Mouse (Mus musculus) skeletal muscle tissue, adult 2 months (tissue): Measurements from ENCODE around the gene Map3k14.
A peak's percentile ranks its signal among the peaks of the same experiment; 100 is the strongest.

Source experiments
- DNase-seq: peaks from one replicate; pipeline ENCODE4 v3.0.0-alpha.2; 2012; ENCODE audit warnings: low read depth, low spot score

Map3k14 gene

DNA sequence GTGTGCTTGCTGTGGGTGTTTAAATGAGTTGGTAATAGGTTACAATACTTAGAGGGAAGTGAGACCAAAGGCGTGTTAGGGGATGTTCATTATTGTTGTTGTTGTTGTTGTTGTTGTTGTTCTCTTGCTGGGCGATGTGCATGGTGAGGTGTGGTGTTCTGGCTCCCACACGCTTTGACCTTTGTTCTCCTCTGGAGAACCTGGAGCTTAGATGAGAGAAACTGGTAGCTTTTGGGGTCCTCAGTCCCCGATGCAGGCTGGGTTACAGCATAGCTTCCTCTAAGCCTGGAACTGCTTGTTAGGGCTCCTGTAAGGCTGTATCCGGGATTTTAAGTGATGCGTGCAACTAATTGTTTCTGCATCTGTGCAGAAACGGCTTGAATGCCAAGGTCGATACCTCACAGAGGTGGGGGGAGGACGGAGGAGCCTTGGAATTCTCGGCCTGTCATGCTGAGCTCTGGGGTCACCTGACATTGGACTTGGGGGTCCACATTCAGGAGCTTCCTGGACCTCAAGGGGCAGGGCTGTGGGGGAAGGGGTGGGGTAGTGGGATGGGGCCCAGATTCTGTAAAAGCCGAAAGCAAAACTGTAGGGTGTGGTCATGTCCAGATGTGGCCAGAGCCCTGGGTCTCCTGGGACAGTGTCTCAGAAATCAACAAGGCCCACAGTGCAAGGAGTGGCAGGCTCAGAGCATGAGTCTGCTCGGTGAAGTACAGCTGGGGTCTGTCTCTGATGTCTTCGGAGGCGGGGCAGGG is 91.4 kb downstream of the Map3k14 start:
- peak; percentile 60 for DNase-seq

DNA sequence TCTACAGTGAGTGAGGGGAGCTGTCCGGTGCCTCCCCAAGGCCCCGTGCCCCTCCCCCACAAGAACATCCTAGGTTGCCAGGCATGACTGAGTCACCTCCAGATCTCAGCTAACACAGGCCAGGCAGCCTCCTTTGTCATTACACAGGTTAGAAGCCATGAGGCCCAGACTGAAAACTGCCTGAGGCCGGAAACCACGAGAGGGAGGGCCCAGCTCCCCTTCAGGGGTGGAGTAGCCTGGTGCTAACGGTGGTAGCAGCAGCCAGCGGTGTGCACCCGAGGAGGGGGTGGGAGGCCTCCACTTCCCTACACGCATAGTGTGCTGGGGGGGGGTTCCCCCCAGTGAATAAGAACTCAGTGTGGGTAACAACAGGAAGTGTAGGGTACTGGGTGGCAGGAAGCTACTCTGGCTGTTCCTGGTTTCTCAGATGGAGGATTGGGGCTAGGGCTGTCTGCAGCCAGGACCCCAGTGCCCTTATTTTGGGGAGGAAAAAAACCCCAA is 92.3 kb downstream of the Map3k14 start:
- DNase-seq: peak; percentile 47

- DNase-seq: no peak
Observed at GRCm38 (mm10) chr11:103174411-103174832, 92.8 kb downstream of the Map3k14 start.

DNA sequence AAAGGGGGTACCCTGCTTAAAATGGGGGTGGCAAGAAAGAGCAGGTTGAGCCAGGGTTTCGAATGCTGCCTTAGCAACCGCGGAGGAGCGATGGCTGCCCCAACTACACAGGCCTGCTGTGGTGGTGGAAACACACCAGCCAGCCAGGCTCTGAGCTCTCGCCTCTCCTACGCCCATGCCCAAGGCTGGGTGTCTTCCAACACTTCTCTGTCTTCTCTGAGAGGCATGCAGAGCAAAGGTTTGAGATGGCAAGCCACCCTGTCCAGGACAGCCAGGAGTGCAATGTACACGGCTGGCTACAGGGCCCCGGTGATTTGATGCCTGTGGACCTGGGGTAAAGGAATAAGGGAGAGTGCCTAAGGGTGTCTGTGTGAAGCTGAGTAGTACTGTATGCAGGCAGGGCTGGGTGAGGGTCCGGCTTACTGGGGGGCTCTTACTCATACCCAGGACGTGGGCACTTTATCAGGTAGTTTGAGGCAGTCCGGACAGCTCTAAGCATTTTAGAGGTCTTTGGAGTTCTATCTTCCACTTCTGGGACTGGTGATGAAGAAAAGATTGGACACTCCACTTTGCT is 93.4 kb downstream of the Map3k14 start:
- DNase-seq: no peak

DNA sequence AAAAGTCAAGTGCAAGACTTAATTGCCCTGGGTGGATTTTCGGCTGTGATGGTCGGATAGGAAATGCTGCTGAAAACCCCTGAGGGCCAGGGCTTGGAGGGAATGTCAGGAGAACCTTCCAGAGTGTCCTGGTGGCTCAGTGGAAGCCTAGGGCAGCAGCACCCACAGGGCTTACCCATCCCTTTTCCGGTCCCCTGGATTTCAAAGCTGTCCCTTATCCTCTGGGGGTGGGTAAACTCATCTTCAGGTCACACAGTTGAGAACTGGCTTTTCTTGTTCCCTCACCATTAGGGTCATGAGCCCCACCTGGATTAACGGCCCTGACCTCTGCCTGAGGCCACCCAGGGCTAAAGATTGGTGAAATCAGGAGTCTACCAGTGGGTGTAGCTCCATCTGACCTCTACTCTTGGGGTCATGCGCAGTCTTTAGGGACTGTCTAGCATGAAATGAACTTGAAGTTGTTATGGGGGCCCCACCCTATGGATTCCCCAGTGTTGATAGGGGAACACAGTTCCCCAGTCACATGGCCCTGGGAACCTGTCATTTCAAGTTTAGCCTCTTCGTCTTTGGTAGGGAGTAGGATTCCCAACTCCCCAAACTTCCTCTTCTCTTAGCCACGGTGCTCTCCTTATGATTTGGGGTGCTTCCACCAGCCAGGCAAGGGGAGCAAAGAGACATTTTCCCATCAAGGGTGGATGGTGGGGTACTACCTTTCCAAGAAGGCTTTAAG is 94.1 kb downstream of the Map3k14 start:
- DNase-seq: no peak

GRCm38 (mm10) chr11:103172392-103173040 is 94.8 kb downstream of the Map3k14 start:
- no peak for DNase-seq

DNA sequence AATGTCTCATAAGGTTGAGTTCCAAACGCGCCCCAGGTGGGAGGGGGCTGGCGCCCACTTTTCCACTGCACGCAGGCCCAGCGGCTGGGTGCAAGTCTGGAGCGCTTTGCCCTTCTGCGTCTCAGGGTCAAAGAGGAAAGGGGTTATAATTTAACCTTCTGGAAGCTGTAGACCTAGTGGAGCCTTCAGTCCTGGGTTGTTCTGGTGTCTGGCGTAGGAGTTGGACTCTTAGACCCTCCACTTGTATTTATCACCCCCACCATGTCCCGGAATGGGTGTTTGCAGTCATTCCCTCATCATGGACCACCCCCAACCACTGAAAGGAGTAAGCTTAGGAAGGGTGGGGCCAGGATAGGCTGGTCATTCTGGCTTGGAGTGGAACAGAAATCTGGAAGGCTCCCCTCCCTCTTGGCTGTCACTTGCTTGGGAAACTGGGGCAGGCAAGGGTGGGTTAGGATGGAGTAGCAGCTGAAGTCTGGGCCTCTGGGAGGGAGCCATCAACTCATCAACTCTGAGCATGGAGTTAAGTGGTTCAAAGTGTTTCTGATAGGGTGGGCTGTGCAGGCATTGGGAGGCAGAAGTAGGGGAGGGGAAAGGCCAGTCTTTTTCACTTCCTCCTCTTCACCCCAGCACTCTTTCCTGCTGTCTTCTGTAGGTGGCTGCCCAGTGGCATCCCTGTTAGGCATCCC is 95.4 kb downstream of the Map3k14 start:
- DNase-seq: no peak

GRCm38 (mm10) chr11:103171286-103171620 is 96.0 kb downstream of the Map3k14 start:
- DNase-seq: no peak

DNA sequence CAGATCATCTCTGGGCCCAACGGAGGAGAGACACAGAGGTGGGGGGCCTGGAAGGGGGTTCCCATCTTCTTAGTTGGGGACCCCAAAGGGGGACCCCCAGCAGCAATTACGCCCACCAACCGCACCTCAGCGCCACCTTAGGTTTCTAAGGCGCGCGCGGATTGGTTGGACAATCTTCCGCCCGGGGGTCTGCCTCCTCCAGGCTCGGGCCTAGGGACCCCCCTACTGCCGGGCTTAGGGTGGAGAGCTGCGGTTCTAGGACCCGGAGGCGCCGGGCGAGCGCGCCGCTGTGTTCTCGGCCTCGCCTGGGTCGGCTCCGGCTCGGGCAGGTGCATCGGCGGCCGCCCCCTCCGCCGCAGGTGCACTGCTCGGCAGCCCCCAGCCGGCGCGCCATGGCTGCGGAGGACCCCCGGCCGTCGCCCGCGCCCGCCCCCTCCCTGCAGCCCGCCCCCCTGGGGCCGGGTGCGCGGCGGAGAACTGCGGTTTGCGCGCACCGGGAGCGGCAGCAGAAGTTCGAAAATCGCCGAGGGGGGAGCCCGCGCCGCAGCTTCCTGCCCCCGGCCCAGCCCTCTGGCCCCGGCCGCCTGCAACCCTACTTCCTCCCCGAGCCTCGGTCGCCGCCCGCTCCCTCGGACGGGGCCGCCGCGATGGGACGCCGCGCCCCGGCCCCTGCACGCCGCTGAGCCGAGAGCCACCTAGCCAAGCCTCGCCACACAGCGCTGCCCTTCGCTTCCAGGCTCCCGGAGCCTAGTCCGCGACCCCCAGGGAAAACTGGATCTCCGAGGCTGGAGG is 96.6 kb downstream of the Map3k14 start, which contains the start of gene Fmnl1:
Gene Fmnl1 (plus strand): TSS at position 614 of the 792 bp plus-strand sequence.
- DNase-seq: no peak

GRCm38 (mm10) chr11:103170111-103170493 is 97.2 kb downstream of the Map3k14 start:
- DNase-seq: no peak
